Mouse (Mus musculus) CD4-positive, CD25-positive, alpha-beta regulatory T cell, adult 4 months (primary cell): ENCODE measurements around the gene Nlgn1. TPM values are rescaled to one million over a fixed set of nuclear protein-coding genes. Genes with fewer than 3 reads are reported as not detected.
"Not testable (repeated sequence)": the region's sequence is repeated elsewhere in the genome, so short reads cannot be mapped to it uniquely, and the experiment has no call there.

ENCODE experiments used
- ATAC-seq: one replicate; pipeline ENCODE4 v1.8.0; 2017
- polyA plus RNA-seq, 2 experiments: library from polyadenylated mRNA; unstranded; fragments of 100-300 nt; shearing (Covaris generic); gene quantifications; one replicate each; pipeline ENCODE4 v1.2.1; 2017

The Nlgn1 gene
- polyA plus RNA-seq, 2 experiments from 2014 or later = 0.06 TPM; not detected in 1

- ATAC-seq = no peak
Observed at GRCm38 (mm10) chr3:25597513-25597912, 734.7 kb downstream of the Nlgn1 start.

DNA sequence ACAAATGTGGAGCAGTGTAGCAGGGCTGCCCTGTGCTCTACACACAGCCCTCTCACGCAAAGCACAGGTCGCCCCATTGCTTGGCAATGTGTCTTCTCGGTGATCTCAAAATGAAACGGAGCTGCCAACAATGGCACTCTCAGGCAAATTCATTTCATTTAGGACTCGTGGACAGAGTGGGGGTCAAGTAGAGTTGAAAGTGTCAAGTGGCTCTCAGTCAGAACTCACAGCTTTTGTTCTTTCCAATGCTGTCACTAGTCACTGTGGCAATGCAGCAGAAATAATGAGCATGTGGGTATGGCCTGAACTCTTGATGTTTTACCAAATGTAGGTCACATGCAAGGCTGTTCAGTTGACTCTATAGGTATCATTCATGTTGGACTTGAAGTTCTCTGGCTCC, 756.7 kb downstream of the Nlgn1 start:
- ATAC-seq = no peak

- no peak for ATAC-seq
Observed at GRCm38 (mm10) chr3:25574840-25575239, 757.4 kb downstream of the Nlgn1 start.

DNA sequence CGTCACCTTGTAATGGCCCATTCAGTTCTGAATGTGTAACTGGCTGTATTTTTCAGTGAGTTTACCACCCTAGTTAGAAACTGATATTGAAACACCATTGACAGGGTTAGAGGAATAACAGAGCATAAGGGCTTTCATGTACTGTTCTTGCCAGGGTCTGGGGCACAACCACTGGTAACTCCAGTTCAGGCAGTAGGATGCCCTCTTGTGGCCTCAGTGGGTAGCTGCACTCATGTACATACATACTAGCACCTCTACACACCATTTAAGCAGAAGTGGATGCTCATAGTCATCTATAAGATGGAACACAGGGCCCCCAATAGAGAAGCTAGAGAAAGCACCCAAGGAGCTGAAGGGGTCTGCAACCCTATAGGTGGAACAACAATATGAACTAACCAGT, 773.7 kb downstream of the Nlgn1 start:
- ATAC-seq = not testable (repeated sequence)

DNA sequence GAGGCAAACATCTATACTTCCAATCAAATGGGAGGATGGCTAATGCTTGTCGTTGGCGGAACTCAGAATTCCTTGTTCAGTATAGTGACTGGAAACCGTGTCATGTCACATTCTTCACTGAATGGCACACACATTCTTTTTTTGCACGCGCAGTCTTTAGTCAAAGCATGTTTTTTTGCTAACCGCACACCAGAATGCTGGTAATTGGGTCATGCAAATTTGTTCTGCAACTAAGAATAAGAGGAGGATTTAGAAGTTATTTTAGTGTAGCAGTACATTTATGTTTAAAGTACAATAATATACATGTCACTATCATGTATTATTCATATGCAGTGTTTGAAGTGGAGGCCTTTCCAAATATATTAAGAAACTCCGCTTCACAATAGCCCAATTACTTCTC, 783.2 kb downstream of the Nlgn1 start:
- ATAC-seq = not testable (repeated sequence)

DNA sequence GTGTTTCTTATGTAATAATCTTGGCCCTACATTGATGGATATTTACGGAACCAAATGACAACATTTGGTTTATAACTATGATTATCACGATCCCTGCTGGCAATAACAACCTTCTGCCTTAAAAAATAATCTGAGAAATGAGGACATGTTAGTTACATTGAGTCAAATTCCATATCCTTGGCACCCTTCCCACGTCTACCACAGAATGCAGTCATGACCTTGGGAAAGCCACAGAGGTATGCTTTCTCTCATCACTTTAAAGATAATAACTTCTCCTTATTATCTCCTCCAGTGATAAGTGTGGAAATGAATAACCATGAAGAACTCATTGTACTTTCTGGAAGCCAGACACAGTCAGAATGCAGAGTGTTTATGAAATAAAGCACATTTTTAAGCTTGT, 808.0 kb downstream of the Nlgn1 start:
- not testable (repeated sequence) for ATAC-seq

DNA sequence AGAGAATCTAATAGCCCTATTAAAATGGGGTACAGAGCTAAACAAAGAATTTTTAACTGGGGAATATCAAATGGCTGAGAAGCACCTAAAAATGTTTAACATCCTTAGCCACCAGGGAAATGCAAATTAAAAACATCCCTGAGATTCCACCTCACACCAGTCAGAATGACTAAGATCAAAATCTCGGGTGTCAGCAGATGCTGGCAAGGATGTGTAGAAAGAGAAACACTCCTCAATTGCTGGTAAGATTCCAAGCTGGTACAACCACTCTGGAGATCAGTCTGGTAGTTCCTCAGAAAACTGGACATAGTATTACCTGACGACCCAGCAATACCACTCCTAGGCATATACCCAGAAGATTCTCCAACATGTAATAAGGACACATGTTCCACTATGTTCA, 869.2 kb downstream of the Nlgn1 start:
- ATAC-seq = no peak

- ATAC-seq = no peak
Observed at GRCm38 (mm10) chr3:25456250-25456860, 875.9 kb downstream of the Nlgn1 start.

DNA sequence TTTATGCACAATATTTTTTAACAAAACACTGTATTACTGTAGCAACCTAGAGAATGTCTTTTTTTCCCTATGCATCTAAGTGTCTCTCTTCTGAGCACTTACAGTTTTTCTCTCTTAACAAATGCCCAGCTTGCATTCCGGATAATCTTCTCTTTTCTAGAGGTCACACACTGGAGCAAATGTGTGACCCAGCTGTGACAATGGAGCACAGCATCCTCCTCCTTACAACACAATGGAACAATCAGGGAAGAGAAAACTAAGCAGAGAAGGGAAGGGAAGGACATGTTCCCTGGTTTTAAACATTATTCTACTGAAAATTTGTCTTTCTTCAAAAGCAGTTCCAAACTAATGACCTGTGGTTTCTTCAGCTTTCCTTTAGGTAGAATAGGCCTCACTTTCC, 879.9 kb downstream of the Nlgn1 start:
- no peak for ATAC-seq

- ATAC-seq = no peak
Observed at GRCm38 (mm10) chr3:25450471-25450870, 881.8 kb downstream of the Nlgn1 start.

DNA sequence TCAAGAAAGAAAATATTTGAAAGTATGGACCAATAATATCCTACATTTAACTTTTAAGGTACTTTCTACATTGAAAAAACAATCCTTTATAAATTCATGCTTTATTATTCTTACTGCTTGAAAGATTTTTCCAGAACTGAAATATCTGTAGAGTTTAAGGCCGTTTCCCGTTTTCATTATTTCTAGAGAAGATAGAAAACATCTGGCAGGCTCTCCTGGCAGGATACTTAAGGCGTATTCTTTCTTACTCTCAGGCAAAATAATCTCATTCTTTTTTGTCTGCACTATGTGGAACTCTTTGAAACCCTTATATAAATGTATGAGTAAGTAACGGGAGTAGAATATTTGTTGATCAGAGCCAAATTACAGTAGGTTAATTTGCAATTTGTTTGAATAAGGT, 882.9 kb downstream of the Nlgn1 start:
- ATAC-seq = no peak

DNA sequence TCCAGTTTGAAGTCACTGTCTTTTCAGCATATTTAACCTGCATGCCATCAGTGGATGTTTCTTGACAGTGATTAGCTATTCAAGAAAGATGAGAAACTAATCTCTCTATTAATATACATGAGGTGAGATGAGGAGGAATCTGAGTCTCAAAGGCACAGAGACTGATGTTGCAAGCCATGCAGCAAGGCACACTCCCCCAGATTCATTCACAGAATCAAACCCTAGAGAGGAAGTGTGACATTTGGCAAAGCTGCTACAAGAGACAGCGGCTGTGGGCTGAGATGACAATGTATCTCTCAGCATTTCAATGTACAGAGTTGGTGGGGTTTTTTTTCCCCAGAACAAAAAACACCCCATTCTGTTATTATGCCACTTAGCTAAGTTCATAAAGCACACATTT, 885.1 kb downstream of the Nlgn1 start:
- no peak for ATAC-seq

DNA sequence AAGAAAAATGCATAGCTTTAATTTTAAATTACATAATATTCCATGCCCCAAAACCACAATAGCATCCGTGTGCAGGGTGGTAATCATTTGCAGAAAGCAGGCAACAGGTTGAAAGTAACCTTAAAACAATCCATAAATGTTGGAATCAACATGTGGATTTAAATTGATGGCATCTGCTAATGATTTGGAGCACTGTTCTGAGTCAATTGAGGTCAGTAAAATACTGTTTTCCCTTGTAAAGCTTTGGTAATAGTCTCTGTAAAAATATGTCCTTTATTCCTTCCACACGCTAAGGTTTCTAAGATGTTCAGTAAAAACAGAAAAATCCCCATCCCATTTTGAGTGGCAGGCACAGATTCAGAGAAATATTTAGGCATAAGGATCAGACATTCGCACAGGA, 888.6 kb downstream of the Nlgn1 start:
- ATAC-seq = no peak

GRCm38 (mm10) chr3:25442617-25443016, 889.6 kb downstream of the Nlgn1 start:
- no peak for ATAC-seq

GRCm38 (mm10) chr3:25426931-25427330, 905.3 kb downstream of the Nlgn1 start:
- no peak for ATAC-seq

DNA sequence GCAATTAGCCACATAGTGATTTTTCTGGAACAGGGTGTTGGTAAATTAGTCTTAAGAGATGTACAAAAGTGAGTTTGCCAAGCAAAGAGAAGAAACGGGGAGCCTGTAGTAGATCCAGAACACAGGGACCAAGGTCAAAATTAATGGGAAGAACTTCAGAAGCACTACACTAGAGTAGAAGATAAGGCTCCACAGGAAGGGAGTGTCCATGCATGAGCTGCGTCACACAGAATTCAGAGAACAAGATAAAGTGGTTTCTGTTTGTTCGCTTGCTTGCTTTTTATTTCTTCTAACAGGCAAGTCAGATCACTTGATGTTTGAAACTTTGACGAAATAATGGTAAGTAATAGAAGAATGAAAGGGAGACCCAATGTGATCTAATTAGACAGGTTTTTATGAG, 920.3 kb downstream of the Nlgn1 start:
- ATAC-seq = no peak
